In the genomic region with DNA sequence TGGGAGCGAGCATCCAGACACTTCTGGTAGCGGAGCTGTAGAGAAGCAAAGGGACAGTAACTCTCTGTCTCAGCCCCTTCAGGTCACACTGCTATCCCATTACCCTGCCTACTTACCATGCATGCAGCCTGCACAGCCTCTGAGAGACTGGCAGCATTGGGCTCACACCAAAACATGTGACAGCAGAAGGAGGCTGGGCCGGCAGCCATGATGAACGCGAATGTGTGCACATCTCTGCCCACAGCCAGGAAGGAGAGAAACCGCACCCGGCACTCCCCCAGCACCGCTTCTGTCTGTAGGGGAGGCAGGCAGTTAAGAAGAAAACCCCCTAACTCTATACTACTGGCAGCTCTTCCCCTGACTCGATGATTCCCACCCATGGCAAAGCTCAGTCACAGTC, we compare ENCODE assay signal across 19 mouse cellular contexts. TPM values are rescaled to one million over a fixed set of nuclear protein-coding genes. Genes with fewer than 3 reads are reported as not detected.
DNase-seq lines count a peak whose midpoint lies in the region; ATAC-seq and TF ChIP-seq lines count a peak whose summit lies in the region.
"Had no signal": no experiment of that assay in that cellular context is flagged by ENCODE, and none has a peak within 500 bp of the region (broad histone marks: within the 10 kb centered on the region; RNA-seq: fewer than 3 reads in every experiment).

No protein-coding gene starts in this region.

- no peaks in the 10 kb centered on the region for H3K27me3 ChIP-seq in midbrain, embryonic 11.5 days (ENCODE audit: control insufficient read depth, insufficient read depth, low read length)
- H3K27me3 ChIP-seq: CH12.LX; embryonic facial prominence, embryonic 15.5 days; heart, embryonic 13.5 days; intestine, embryonic 15.5 days; liver, embryonic 13.5 days; Patski had no signal

- H3K4me2 ChIP-seq in midbrain, embryonic 11.5 days, result no peak overlapping the region
- H3K4me2 ChIP-seq: embryonic facial prominence, embryonic 15.5 days; heart, embryonic 13.5 days; intestine, embryonic 15.5 days; liver, embryonic 13.5 days had no signal

- H3K9ac ChIP-seq in midbrain, embryonic 11.5 days (ENCODE audit: low read length), result no peak overlapping the region
- H3K9ac ChIP-seq: embryonic facial prominence, embryonic 15.5 days; heart, embryonic 13.5 days; intestine, embryonic 15.5 days; liver, embryonic 13.5 days had no signal

- H3K27ac ChIP-seq in cortical plate, adult 2 months (ENCODE audit: insufficient read depth, low read length), result peak overlapping the region; percentile 0; the same call in 1 of the 2 replicates
- no peak overlapping the region for H3K27ac ChIP-seq in midbrain, embryonic 11.5 days (ENCODE audit: low read depth, low read length)
- H3K27ac ChIP-seq: embryonic facial prominence, embryonic 15.5 days; heart, embryonic 13.5 days; hindbrain, embryonic 10.5 days; intestine, embryonic 15.5 days; liver, embryonic 13.5 days had no signal

- no peaks in the 10 kb centered on the region for H3K9me3 ChIP-seq in midbrain, embryonic 11.5 days (ENCODE audit: control insufficient read depth, low read length)
- H3K9me3 ChIP-seq: embryonic facial prominence, embryonic 15.5 days; heart, embryonic 13.5 days; hindbrain, embryonic 10.5 days; intestine, embryonic 15.5 days; liver, embryonic 13.5 days had no signal

- peaks cover 2% of the 10 kb centered on the region; the same call in 1 of the 2 replicates for H3K36me3 ChIP-seq in midbrain, embryonic 11.5 days (ENCODE audit: control insufficient read depth, insufficient read depth, low read length)

- H3K4me1 ChIP-seq in cortical plate, adult 2 months (ENCODE audit: control insufficient read depth, insufficient read depth, low read length), result peaks cover 21% of the 10 kb centered on the region
- H3K4me1 ChIP-seq in midbrain, embryonic 11.5 days (ENCODE audit: control insufficient read depth, insufficient read depth, low read length), result peaks cover 7% of the 10 kb centered on the region

- intact Hi-C loops in left cerebral cortex, postnatal 25 days (cut with DNase I), result no loop called here

- peak; percentile 26; the same call in 1 of the 2 replicates for TF ChIP-seq POLR2A in cortical plate, adult 2 months (IDR thresholded peaks at IDR 0.05; ENCODE audit: extremely low read depth, insufficient read depth, low read length)

- DNase-seq in cerebellum, postnatal 14 days, result peak; percentile 29 to 32
- DNase-seq in cerebellum, postnatal 4 days (ENCODE audit: low spot score in 2 of 2), result no peak
- DNase-seq in left cerebral cortex, postnatal 25 days (ENCODE audit: low spot score in 2 of 2), result peak; percentile 69 to 94
- no peak for DNase-seq in left cerebral cortex, adult 8-10 months (ENCODE audit: low spot score in 2 of 2)
- DNase-seq in right cerebral cortex, postnatal 36 days (ENCODE audit: low spot score in 2 of 2), result peak; percentile 77 to 78
- DNase-seq in midbrain, embryonic 11.5 days (ENCODE audit: low spot score, missing footprints), result no peak
- DNase-seq: gastrocnemius, postnatal 25 days; liver, embryonic 13.5 days had no signal

- no peak for ATAC-seq in midbrain, embryonic 11.5 days (ENCODE audit: low FRiP score)
- ATAC-seq: forebrain, embryonic 14.5 days; intestine, embryonic 15.5 days; lung, postnatal 0 days; Patski had no signal

- 89% methylated on average over 9 of the region's 9 CpGs for WGBS in midbrain, embryonic 11.5 days

- H3K4me3 ChIP-seq in cortical plate, adult 2 months (ENCODE audit: insufficient read depth, low read length), result no peak overlapping the region
- no peak overlapping the region for H3K4me3 ChIP-seq in midbrain, embryonic 11.5 days (ENCODE audit: low read depth, low read length)
- H3K4me3 ChIP-seq: embryonic facial prominence, embryonic 15.5 days; heart, embryonic 13.5 days; hindbrain, embryonic 10.5 days; intestine, embryonic 15.5 days; liver, embryonic 13.5 days had no signal

- no peak for TF ChIP-seq CTCF in cortical plate, adult 2 months (IDR thresholded peaks at IDR 0.05; ENCODE audit: extremely low read depth, insufficient read depth, low read length)

RNA-seq across cellular contexts. Expression of a gene that starts 4.9 kb away (rescaled TPM):
- 100 to 1,000 TPM; 103 to 111 TPM for total RNA-seq in left cerebral cortex, postnatal 25 days (2021)
- total RNA-seq in left cerebral cortex, adult 8-10 months (2022), result 100 to 1,000 TPM; 100 to 105 (median 101) TPM
- polyA plus RNA-seq in cortical plate, adult 2 months (2012; rRNA removed), result 93.2 and 93.3 TPM in 2 replicates
- polyA plus RNA-seq in midbrain, embryonic 11.5 days (2014; fragmentation: Nextera tagmentation; extraction: Ambion mirVana), result 42.0 and 47.3 TPM in 2 replicates

RNA-seq across cellular contexts. Expression of a gene that starts 22.4 kb away (rescaled TPM):
- total RNA-seq in left cerebral cortex, postnatal 25 days (2021), result 100 to 1,000 TPM; 433 to 466 TPM
- total RNA-seq in left cerebral cortex, adult 8-10 months (2022), result 100 to 1,000 TPM; 437 to 456 (median 444) TPM
- polyA plus RNA-seq in cortical plate, adult 2 months (2012; rRNA removed), result 564 and 565 TPM in 2 replicates
- 100 and 103 TPM in 2 replicates for polyA plus RNA-seq in midbrain, embryonic 11.5 days (2014; fragmentation: Nextera tagmentation; extraction: Ambion mirVana)

RNA-seq across cellular contexts. Expression of a gene that starts 40.9 kb away (rescaled TPM):
- total RNA-seq in left cerebral cortex, postnatal 25 days (2021), result under 1 TPM; 0.39 to 0.55 TPM
- under 1 TPM; 0.33 to 0.63 (median 0.44) TPM for total RNA-seq in left cerebral cortex, adult 8-10 months (2022)
- polyA plus RNA-seq in cortical plate, adult 2 months (2012; rRNA removed), result 0.93 and 0.94 TPM in 2 replicates
- 0.11 and 0.29 TPM in 2 replicates for polyA plus RNA-seq in midbrain, embryonic 11.5 days (2014; fragmentation: Nextera tagmentation; extraction: Ambion mirVana)
- total RNA-seq: CH12.LX; gastrocnemius, postnatal 25 days; megakaryocyte-erythroid progenitor cell, adult 5-6 weeks; neutrophil, adult 5-6 weeks had no signal
- polyA plus RNA-seq: forebrain, embryonic 14.5 days had no signal

Comparison
In these comparisons a context has a peak if more than half of its experiments do, and no peak if none do; other contexts are left out.
1. DNase-seq: peak in cerebellum, postnatal 14 days (2 of 2), left cerebral cortex, postnatal 25 days (2 of 2) and right cerebral cortex, postnatal 36 days (2 of 2); none in cerebellum, postnatal 4 days (0 of 2), left cerebral cortex, adult 8-10 months (0 of 2) and midbrain, embryonic 11.5 days (single experiment).